Mouse (Mus musculus): ENCODE measurements around the gene B4galnt2. TPM values are rescaled to one million over a fixed set of nuclear protein-coding genes. Genes with fewer than 3 reads are reported as not detected.

Gene B4galnt2
- total and polyA plus RNA-seq, 3 experiments: 0.34 to 1.9 (median 0.42) TPM

GRCm38 (mm10) chr11:95828181-95828964 is 86.3 kb downstream of the B4galnt2 start:
- Histone ChIP-seq H3K4me2 (ENCODE audit: insufficient read depth, low read depth, poor library complexity, severe bottlenecking) (no peak overlapping the region), H3K4me3 (replicated peaks in 1 of 3; ENCODE audit: low read depth in 2 of 3, low read length in 2 of 3, poor library complexity in 1 of 3) (no peak overlapping the region), H3K27me3 (replicated peaks) (peaks cover 33% of the 10 kb centered on the region), H3K4me1 (ENCODE audit: control insufficient read depth in 1 of 2, insufficient read depth in 2 of 2) (peaks cover 10 to 55% of the 10 kb centered on the region in 2 experiments), H3K79me2 (replicated peaks; ENCODE audit: control insufficient read depth, extremely low read depth, insufficient read depth, poor library complexity, severe bottlenecking) (no peaks in the 10 kb centered on the region), H3K9ac (ENCODE audit: insufficient read depth, low read depth) (no peak overlapping the region), H3K9me3 (replicated peaks; ENCODE audit: low read length) (peaks cover 21% of the 10 kb centered on the region), H3K27ac (ENCODE audit: insufficient read depth, low read depth) (no peak overlapping the region), H3K36me3 (replicated peaks in 1 of 2; ENCODE audit: control insufficient read depth in 1 of 2, insufficient read depth in 1 of 2, low read length in 1 of 2) (peaks cover 30 to 45% of the 10 kb centered on the region in 2 experiments)
- dilution Hi-C loops (cut with MboI; ENCODE audit: extremely low pct_ligation_motif_present, extremely low pct_unique_long_range_greater_than_20kb, low sequenced_read_pairs) (no loop called here), in situ Hi-C loops (cut with MboI; ENCODE audit: low pct_ligation_motif_present, low pct_unique_long_range_greater_than_20kb, low sequenced_read_pairs) (loop anchor here (10.0 kb wide), 1 partner anchor 116 kb away; no protein-coding TSS in a partner anchor)
- no peak for DNase-seq (ENCODE audit: extremely low read depth)
- TF ChIP-seq BHLHE40 (IDR thresholded peaks at IDR 0.05; ENCODE audit: low read depth, low read length) (peak; percentile 8; the same call in 1 of the 2 replicates), ELF1 (IDR thresholded peaks at IDR 0.05; ENCODE audit: low read depth, low read length) (no peak), NRF1 (IDR thresholded peaks at IDR 0.05; ENCODE audit: low read depth, low read length) (no peak), CHD2 (IDR thresholded peaks at IDR 0.05; ENCODE audit: low read length) (peak; percentile 4; the same call in 1 of the 2 replicates)

DNA sequence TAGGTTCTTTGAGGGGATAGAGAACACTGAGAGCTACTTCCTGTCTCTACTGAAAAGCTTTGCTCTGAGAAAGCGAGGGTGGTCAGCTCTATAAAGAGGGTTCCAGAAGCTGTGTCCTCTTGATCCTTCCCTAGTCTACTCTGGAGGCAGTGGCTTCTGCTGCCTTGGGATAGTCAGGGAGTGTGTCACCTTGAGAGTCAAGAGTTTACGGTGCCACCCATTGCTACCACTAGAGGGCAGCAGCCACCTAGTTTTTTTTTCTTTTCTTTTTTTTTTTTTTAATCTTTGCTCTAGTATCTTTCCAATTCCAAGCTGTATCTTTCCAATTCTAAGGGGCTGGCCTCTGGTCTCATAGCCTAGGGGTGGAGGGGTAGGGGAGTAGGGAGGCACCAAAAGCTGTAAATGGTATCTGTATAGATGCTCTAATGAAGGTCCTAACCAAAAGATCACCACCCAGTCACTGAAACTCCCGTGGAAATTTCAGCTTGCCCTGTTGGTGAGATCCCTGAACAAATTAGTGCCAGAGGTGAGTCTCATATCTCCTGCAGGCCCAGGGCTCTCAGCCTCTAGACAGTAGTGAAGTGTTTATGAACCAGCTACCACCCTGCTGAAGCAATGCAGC is 87.1 kb downstream of the B4galnt2 start:
- in situ Hi-C loops (cut with MboI; ENCODE audit: low pct_ligation_motif_present, low pct_unique_long_range_greater_than_20kb, low sequenced_read_pairs): loop anchor here (10.0 kb wide), 1 partner anchor 117 kb away; no protein-coding TSS in a partner anchor
- H3K79me2 ChIP-seq (replicated peaks; ENCODE audit: control insufficient read depth, extremely low read depth, insufficient read depth, poor library complexity, severe bottlenecking): no peaks in the 10 kb centered on the region
- peaks cover 39% of the 10 kb centered on the region for H3K27me3 ChIP-seq (replicated peaks)
- DNase-seq (ENCODE audit: extremely low read depth): no peak
- no peak overlapping the region for H3K27ac ChIP-seq (ENCODE audit: insufficient read depth, low read depth)
- H3K4me3 ChIP-seq (replicated peaks in 1 of 3; ENCODE audit: low read depth in 2 of 3, low read length in 2 of 3, poor library complexity in 1 of 3): no peak overlapping the region
- peaks cover 23 to 37% of the 10 kb centered on the region in 2 experiments for H3K36me3 ChIP-seq (replicated peaks in 1 of 2; ENCODE audit: control insufficient read depth in 1 of 2, insufficient read depth in 1 of 2, low read length in 1 of 2)
- no peak overlapping the region for H3K9ac ChIP-seq (ENCODE audit: insufficient read depth, low read depth)
- no peak overlapping the region for H3K4me2 ChIP-seq (ENCODE audit: insufficient read depth, low read depth, poor library complexity, severe bottlenecking)
- H3K4me1 ChIP-seq (ENCODE audit: control insufficient read depth in 1 of 2, insufficient read depth in 2 of 2): peaks cover 3 to 47% of the 10 kb centered on the region in 2 experiments
- dilution Hi-C loops (cut with MboI; ENCODE audit: extremely low pct_ligation_motif_present, extremely low pct_unique_long_range_greater_than_20kb, low sequenced_read_pairs): no loop called here
- H3K9me3 ChIP-seq (replicated peaks; ENCODE audit: low read length): peaks cover 21% of the 10 kb centered on the region
- TF ChIP-seq NRF1 (IDR thresholded peaks at IDR 0.05; ENCODE audit: low read depth, low read length): no peak
- TF ChIP-seq ZKSCAN1 (IDR thresholded peaks at IDR 0.05; ENCODE audit: borderline replicate concordance, low read depth, low read length): no peak; the same call in 1 of the 2 replicates
- TF ChIP-seq PAX5 (IDR thresholded peaks at IDR 0.05; ENCODE audit: low read length): no peak
- peak; percentile 49 for TF ChIP-seq POLR2AphosphoS2 (IDR thresholded peaks at IDR 0.05; ENCODE audit: low read depth, low read length)
- no peak for TF ChIP-seq MYC (IDR thresholded peaks at IDR 0.05; ENCODE audit: low read depth, low read length)
- TF ChIP-seq NELFE (IDR thresholded peaks at IDR 0.05; ENCODE audit: low read depth, low read length): peak; percentile 38; the same call in 1 of the 2 replicates
- no peak for TF ChIP-seq TBP (conservative IDR thresholded peaks at IDR 0.05; ENCODE audit: low read depth, low read length)
- 0 out of 2 replicates have a peak, but pooled peaks have one; percentile 13 for TF ChIP-seq MAX (IDR thresholded peaks at IDR 0.05; ENCODE audit: low read length)
- no peak for TF ChIP-seq MAFK (IDR thresholded peaks at IDR 0.05; ENCODE audit: insufficient replicate concordance, low read length)
- TF ChIP-seq MAZ (IDR thresholded peaks at IDR 0.05; ENCODE audit: low read depth, low read length): 0 out of 2 replicates have a peak, but pooled peaks have one; percentile 17
- TF ChIP-seq RAD21 (IDR thresholded peaks at IDR 0.05; ENCODE audit: low read depth, low read length): peak; percentile 96
- TF ChIP-seq POLR2A (IDR thresholded peaks at IDR 0.05; ENCODE audit: low read depth, low read length): no peak
- no peak for TF ChIP-seq TCF12 (IDR thresholded peaks at IDR 0.05; ENCODE audit: low read depth, low read length)
- TF ChIP-seq ZNF384 (IDR thresholded peaks at IDR 0.05; ENCODE audit: low read depth, low read length): peak; percentile 100
- no peak for TF ChIP-seq HCFC1 (IDR thresholded peaks at IDR 0.05; ENCODE audit: low read depth, low read length)
- peak; percentile 7; the same call in 1 of the 2 replicates for TF ChIP-seq BHLHE40 (IDR thresholded peaks at IDR 0.05; ENCODE audit: low read depth, low read length)
- no peak for TF ChIP-seq SIN3A (IDR thresholded peaks at IDR 0.05; ENCODE audit: low read length)
- TF ChIP-seq JUN (IDR thresholded peaks at IDR 0.05; ENCODE audit: insufficient read depth, low read depth, low read length): no peak
- TF ChIP-seq EP300 (IDR thresholded peaks at IDR 0.05; ENCODE audit: low read length): no peak
- TF ChIP-seq ZC3H11A (IDR thresholded peaks at IDR 0.05; ENCODE audit: low read depth, low read length): peak; percentile 84
- peak; percentile 90 for TF ChIP-seq SMC3 (IDR thresholded peaks at IDR 0.05; ENCODE audit: low read depth, low read length)
- no peak; the same call in 1 of the 2 replicates for TF ChIP-seq CHD2 (IDR thresholded peaks at IDR 0.05; ENCODE audit: low read length)
- TF ChIP-seq ZMIZ1 (IDR thresholded peaks at IDR 0.05; ENCODE audit: low read depth, low read length): 0 out of 2 replicates have a peak, but pooled peaks have one; percentile 52
- TF ChIP-seq IRF4 (IDR thresholded peaks at IDR 0.05; ENCODE audit: low read depth, low read length): 0 out of 2 replicates have a peak, but pooled peaks have one; percentile 14
- TF ChIP-seq RCOR1 (conservative IDR thresholded peaks at IDR 0.05; ENCODE audit: low read depth, low read length): no peak
- TF ChIP-seq KAT2A (IDR thresholded peaks at IDR 0.05; ENCODE audit: insufficient replicate concordance, low read length): no peak
- TF ChIP-seq CTCF (conservative IDR thresholded peaks at IDR 0.05 in 1 of 2, IDR thresholded peaks at IDR 0.05 in 1 of 2; ENCODE audit: low read depth in 2 of 2, low read length in 2 of 2): peak; percentile 82 to 98
- TF ChIP-seq USF2 (conservative IDR thresholded peaks at IDR 0.05; ENCODE audit: low read depth, low read length): no peak

Data from CH12.LX (cell line).